Mouse (Mus musculus) hindbrain, postnatal 0 days (tissue): ENCODE measurements around the gene Slc50a1. TPM values are rescaled to one million over a fixed set of nuclear protein-coding genes. Genes with fewer than 3 reads are reported as not detected.

ENCODE experiments used
- ATAC-seq: fragments of 200-750 bp; cut with Nextera tagmentation; 2 replicates; pipeline ENCODE4 v1.8.0; 2017; ENCODE audit warnings: mild to moderate bottlenecking, moderate TSS enrichment, moderate library complexity
- DNase-seq: peaks from one replicate; pipeline ENCODE4 v3.0.0-alpha.2; 2015; ENCODE audit warnings: low spot score
- H3K27ac ChIP-seq: fragments of 300-500 bp; sonication (generic); 2 replicates; pipeline ENCODE4 v1.5.1; 2014; ENCODE audit warnings: mild to moderate bottlenecking
- H3K27me3 ChIP-seq: fragments of 300-500 bp; sonication (generic); 2 replicates; pipeline ENCODE4 v1.6.1; 2014; ENCODE audit warnings: low read length, mixed read lengths; ENCODE audit not compliant: insufficient read depth
- H3K36me3 ChIP-seq: fragments of 300-500 bp; sonication (generic); 2 replicates; pipeline ENCODE4 v1.6.1; 2014; ENCODE audit warnings: low read length, mixed read lengths; ENCODE audit not compliant: insufficient read depth
- H3K4me1 ChIP-seq: fragments of 300-500 bp; sonication (generic); 2 replicates; pipeline ENCODE4 v1.6.1; 2014; ENCODE audit warnings: antibody characterized with exemption, low read length, mixed read lengths; ENCODE audit not compliant: insufficient read depth
- H3K4me2 ChIP-seq: fragments of 300-500 bp; sonication (generic); 2 replicates; pipeline ENCODE4 v1.6.1; 2014; ENCODE audit warnings: low read depth, mild to moderate bottlenecking, low read length, moderate library complexity, mixed read lengths
- H3K4me3 ChIP-seq: fragments of 300-500 bp; sonication (generic); 2 replicates; pipeline ENCODE4 v1.5.1; 2014; ENCODE audit warnings: low read length
- H3K9ac ChIP-seq: fragments of 300-500 bp; sonication (generic); replicated peaks from 2 replicates; pipeline ENCODE4 v1.6.1; 2014; ENCODE audit warnings: mild to moderate bottlenecking, low read length, moderate library complexity, mixed read lengths
- H3K9me3 ChIP-seq: fragments of 300-500 bp; sonication (generic); 2 replicates; pipeline ENCODE4 v1.6.1; 2016; ENCODE audit warnings: low read length, mixed read lengths
- CTCF ChIP-seq: IDR thresholded peaks from 2 replicates; pipeline ENCODE4 v1.5.1; 2016; ENCODE audit warnings: antibody characterized with exemption, control low read depth, low read depth
- WGBS: fragments of 180-500 bp; shearing (Covaris S2); extraction: QIAGEN DNeasy Blood & Tissue Kit; methylation state at CpG from one replicate; pipeline ENCODE4 v1.1.7; 2014; 5-methylcytosine and 5-hydroxymethylcytosine counted together
- polyA plus RNA-seq: library from polyadenylated mRNA; unstranded; fragments of >200 nt; fragmentation: Nextera tagmentation; extraction: Ambion mirVana; gene quantifications from 2 replicates; pipeline ENCODE4 v1.2.1, GENCODE M21; 2015
- total RNA-seq: library from RNA; depleted of rRNA; stranded (reverse); fragments of >200 nt; gene quantifications from 2 replicates; pipeline ENCODE4 v1.2.3, GENCODE M21; 2014

Slc50a1 gene
- total and polyA plus RNA-seq, 2 experiments from 2014 or later: 30.1 to 47.2 TPM

GRCm38 (mm10) chr3:89315930-89316831 is 45.8 kb upstream of the Slc50a1 start:
- H3K9me3 ChIP-seq: no peaks in the 10 kb centered on the region
- no peak overlapping the region for H3K27ac ChIP-seq
- H3K36me3 ChIP-seq: no peaks in the 10 kb centered on the region
- H3K9ac ChIP-seq: no peak overlapping the region
- ATAC-seq (no peak), DNase-seq (no peak)
- peaks cover 13% of the 10 kb centered on the region for H3K4me1 ChIP-seq
- TF ChIP-seq CTCF: no peak
- H3K4me2 ChIP-seq: peak overlapping the region; percentile 49
- 8% methylated on average over 40 of the region's 40 CpGs for WGBS
- H3K27me3 ChIP-seq: no peaks in the 10 kb centered on the region
- peak overlapping the region; percentile 16 for H3K4me3 ChIP-seq

GRCm38 (mm10) chr3:89315195-89315929 is 45.0 kb upstream of the Slc50a1 start:
- Histone ChIP-seq H3K36me3 (no peaks in the 10 kb centered on the region), H3K4me3 (peak overlapping the region; percentile 20), H3K4me1 (peaks cover 13% of the 10 kb centered on the region), H3K27ac (no peak overlapping the region), H3K9me3 (no peaks in the 10 kb centered on the region), H3K4me2 (peak overlapping the region; percentile 49), H3K27me3 (no peaks in the 10 kb centered on the region), H3K9ac (peak overlapping the region; percentile 37)
- peak; percentile 92 for TF ChIP-seq CTCF
- DNase-seq (peak; percentile 87), ATAC-seq (peak; percentile 10; the same call in 1 of the 2 replicates)
- 6% methylated on average over 24 of the region's 26 CpGs for WGBS

DNA sequence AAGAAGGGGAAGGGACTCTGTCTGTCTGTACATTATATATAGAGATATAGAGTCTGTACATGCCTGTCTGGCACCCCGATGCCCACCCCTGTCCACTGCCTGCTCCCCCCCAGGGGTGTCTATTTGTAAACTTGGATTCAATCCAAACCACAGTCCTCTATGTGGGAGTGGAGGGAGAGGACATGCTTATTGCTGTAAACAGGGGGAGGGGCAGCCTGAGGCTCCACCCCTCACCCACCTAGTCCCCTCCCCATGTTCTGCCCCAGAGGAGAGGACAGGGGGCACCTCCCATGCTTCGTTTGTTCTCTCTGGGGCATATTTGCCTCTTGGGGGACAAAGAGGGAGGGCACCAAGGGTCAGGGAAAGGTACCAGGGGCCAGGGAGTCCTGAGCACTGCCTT is 44.4 kb upstream of the Slc50a1 start:
- H3K27me3 ChIP-seq: no peaks in the 10 kb centered on the region
- peak overlapping the region; percentile 37 for H3K9ac ChIP-seq
- TF ChIP-seq CTCF: no peak
- no peak overlapping the region for H3K27ac ChIP-seq
- no peak for ATAC-seq
- DNase-seq: no peak
- H3K9me3 ChIP-seq: no peaks in the 10 kb centered on the region
- H3K4me2 ChIP-seq: peak overlapping the region; percentile 49
- no peaks in the 10 kb centered on the region for H3K36me3 ChIP-seq
- peak overlapping the region; percentile 20; the same call in 1 of the 2 replicates for H3K4me3 ChIP-seq
- 35% methylated on average over 2 of the region's 2 CpGs for WGBS
- peaks cover 13% of the 10 kb centered on the region for H3K4me1 ChIP-seq

- H3K9me3 ChIP-seq: no peaks in the 10 kb centered on the region
- no peak for ATAC-seq
- WGBS: 66% methylated on average over 5 of the region's 5 CpGs
- H3K4me2 ChIP-seq: no peak overlapping the region
- H3K4me3 ChIP-seq: no peak overlapping the region
- no peak overlapping the region for H3K9ac ChIP-seq
- no peak overlapping the region for H3K27ac ChIP-seq
- no peak for TF ChIP-seq CTCF
- peaks cover 13% of the 10 kb centered on the region for H3K4me1 ChIP-seq
- DNase-seq: no peak
- H3K27me3 ChIP-seq: no peaks in the 10 kb centered on the region
- no peaks in the 10 kb centered on the region for H3K36me3 ChIP-seq
Measured at GRCm38 (mm10) chr3:89314340-89314739, 44.0 kb upstream of the Slc50a1 start.

DNA sequence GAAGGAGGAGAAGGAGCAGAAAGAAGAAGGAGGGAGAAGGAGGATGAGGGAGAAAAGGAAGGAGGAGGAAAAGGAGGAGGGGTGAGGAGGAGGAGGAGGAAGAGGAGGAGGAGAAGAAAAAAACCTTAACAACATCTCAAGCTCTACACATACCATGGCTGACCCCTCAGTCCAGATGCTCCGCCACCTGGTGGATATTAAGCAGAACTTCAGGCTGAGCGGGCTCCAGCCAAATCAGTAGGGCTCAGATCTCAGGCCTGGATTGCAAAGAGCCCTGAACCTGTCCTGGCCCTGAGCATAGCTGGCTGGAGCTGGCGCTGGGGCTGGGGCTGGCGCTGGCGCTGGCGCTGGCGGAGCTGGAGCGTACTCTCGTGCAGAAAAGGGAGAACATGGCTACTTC is 37.7 kb upstream of the Slc50a1 start:
- DNase-seq (peak; percentile 85), ATAC-seq (peak; percentile 88)
- WGBS: under 1% methylated on average over 9 of the region's 9 CpGs
- Histone ChIP-seq H3K4me1 (no peaks in the 10 kb centered on the region), H3K9ac (no peak overlapping the region), H3K4me2 (no peak overlapping the region), H3K4me3 (no peak overlapping the region), H3K27me3 (no peaks in the 10 kb centered on the region), H3K9me3 (no peaks in the 10 kb centered on the region), H3K27ac (no peak overlapping the region), H3K36me3 (no peaks in the 10 kb centered on the region)
- peak; percentile 93 for TF ChIP-seq CTCF

DNA sequence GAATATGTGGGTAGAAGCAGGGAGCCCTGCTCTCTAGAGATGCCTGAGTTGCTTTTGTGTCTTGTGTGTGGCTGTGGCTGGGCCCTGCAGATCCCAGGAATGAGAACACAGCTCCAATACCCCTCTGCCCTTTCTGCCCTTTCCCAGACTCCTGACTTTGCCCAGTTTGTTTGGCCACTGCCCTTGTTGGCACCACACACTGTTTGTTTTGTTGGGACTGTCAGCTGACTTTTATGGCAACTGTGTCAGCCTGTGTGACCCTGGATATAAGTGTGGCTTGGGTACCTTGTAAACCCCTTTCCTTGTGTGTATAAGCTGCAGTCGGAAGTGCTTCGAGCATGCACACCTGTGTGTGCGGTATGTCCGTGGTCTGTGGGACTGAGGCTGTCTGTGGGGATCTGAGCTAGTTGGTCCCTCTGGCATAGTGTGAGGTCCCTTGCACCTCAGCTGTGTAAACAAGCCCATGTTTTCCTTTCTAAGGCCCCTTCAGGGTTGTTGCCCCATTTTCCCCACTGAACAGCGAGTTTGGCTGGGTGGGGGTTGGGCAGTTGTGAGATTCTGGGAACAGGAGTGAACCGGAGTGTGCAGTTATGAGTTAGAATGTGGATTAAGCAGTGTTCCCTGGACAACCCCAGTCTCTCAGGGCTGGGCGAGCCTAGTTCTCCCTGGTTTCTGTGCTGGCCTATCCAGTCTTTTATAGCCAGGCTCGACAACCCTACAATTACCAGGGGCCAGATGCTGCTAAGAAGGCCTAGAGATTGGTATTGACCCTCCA is 35.4 kb upstream of the Slc50a1 start:
- Histone ChIP-seq H3K4me2 (no peak overlapping the region), H3K27me3 (no peaks in the 10 kb centered on the region), H3K9me3 (no peaks in the 10 kb centered on the region), H3K4me1 (no peaks in the 10 kb centered on the region), H3K4me3 (no peak overlapping the region), H3K9ac (no peak overlapping the region), H3K27ac (peak overlapping the region; percentile 26; the same call in 1 of the 2 replicates), H3K36me3 (no peaks in the 10 kb centered on the region)
- no peak for TF ChIP-seq CTCF
- WGBS: 75% methylated on average over 8 of the region's 8 CpGs
- no peak for ATAC-seq
- no peak for DNase-seq
